ENCODE assay signal across 11 mouse cellular contexts in genomic region chr8:121643384-121643783, GRCm38 (mm10). TPM values are rescaled to one million over a fixed set of nuclear protein-coding genes. Genes with fewer than 3 reads are reported as not detected.
DNase-seq lines count a peak whose midpoint lies in the region; ATAC-seq and TF ChIP-seq lines count a peak whose summit lies in the region.
"Had no signal": no experiment of that assay in that cellular context is flagged by ENCODE, and none has a peak within 500 bp of the region (broad histone marks: within the 10 kb centered on the region; RNA-seq: fewer than 3 reads in every experiment).

No protein-coding gene starts in this region.

- H3K4me2 ChIP-seq in liver, postnatal 0 days (ENCODE audit: low read depth, low read length): no peak overlapping the region
- H3K4me2 ChIP-seq in forebrain, postnatal 0 days (ENCODE audit: low read depth): 0 out of 2 replicates have a peak overlapping the region, but pooled peaks have one; percentile 0
- 0 out of 2 replicates have a peak overlapping the region, but pooled peaks have one; percentile 6 for H3K4me2 ChIP-seq in neural tube, embryonic 14.5 days (ENCODE audit: low read depth, low read length)
- H3K4me2 ChIP-seq: limb, embryonic 12.5 days had no signal

- peak overlapping the region; percentile 7; the same call in 1 of the 2 replicates for H3K27ac ChIP-seq in heart, embryonic 10.5 days
- peak overlapping the region; percentile 38 for H3K27ac ChIP-seq in liver, adult 2 months (replicated peaks; ENCODE audit: insufficient read depth, low read depth, low read length)
- no peak overlapping the region for H3K27ac ChIP-seq in liver, postnatal 0 days (ENCODE audit: low read depth)
- peak overlapping the region; percentile 64; the same call in 1 of the 2 replicates for H3K27ac ChIP-seq in forebrain, postnatal 0 days (ENCODE audit: low read depth, low read length)
- H3K27ac ChIP-seq in neural tube, embryonic 14.5 days (ENCODE audit: low read depth, low read length): no peak overlapping the region
- H3K27ac ChIP-seq: limb, embryonic 12.5 days had no signal

- H3K27me3 ChIP-seq in heart, embryonic 10.5 days (ENCODE audit: insufficient read depth, poor library complexity, severe bottlenecking): no peaks in the 10 kb centered on the region
- H3K27me3 ChIP-seq in liver, adult 2 months (ENCODE audit: control insufficient read depth, insufficient read depth, low read length): no peaks in the 10 kb centered on the region
- H3K27me3 ChIP-seq in liver, postnatal 0 days (ENCODE audit: insufficient read depth, low read length): no peaks in the 10 kb centered on the region
- H3K27me3 ChIP-seq in forebrain, postnatal 0 days (ENCODE audit: insufficient read depth, low read length): no peaks in the 10 kb centered on the region
- no peaks in the 10 kb centered on the region for H3K27me3 ChIP-seq in neural tube, embryonic 14.5 days (ENCODE audit: control insufficient read depth, insufficient read depth, low read length)
- H3K27me3 ChIP-seq: limb, embryonic 12.5 days had no signal

- H3K79me2 ChIP-seq in liver, adult 2 months (ENCODE audit: control insufficient read depth, insufficient read depth, low read length): peaks cover 90% of the 10 kb centered on the region

- H3K4me3 ChIP-seq in heart, embryonic 10.5 days: no peak overlapping the region
- H3K4me3 ChIP-seq in liver, adult 2 months (ENCODE audit: insufficient read depth, low read depth, low read length): no peak overlapping the region
- no peak overlapping the region for H3K4me3 ChIP-seq in liver, postnatal 0 days (ENCODE audit: low read depth, low read length)
- H3K4me3 ChIP-seq in forebrain, postnatal 0 days (ENCODE audit: low read depth, low read length): no peak overlapping the region
- H3K4me3 ChIP-seq in neural tube, embryonic 14.5 days (ENCODE audit: low read depth, low read length): no peak overlapping the region
- H3K4me3 ChIP-seq: limb, embryonic 12.5 days had no signal

- TF ChIP-seq EP300 in liver, postnatal 0 days (IDR thresholded peaks at IDR 0.05; ENCODE audit: low read depth): no peak

- 68% methylated on average over 11 of the region's 11 CpGs for WGBS in heart, embryonic 10.5 days
- WGBS in liver, adult 2 months: 56% methylated on average over 11 of the region's 11 CpGs
- 21% methylated on average over 11 of the region's 11 CpGs for WGBS in liver, postnatal 0 days (ENCODE audit: insufficient replicate concordance)
- 40% methylated on average over 11 of the region's 11 CpGs for WGBS in forebrain, postnatal 0 days
- WGBS in neural tube, embryonic 14.5 days: 53% methylated on average over 11 of the region's 11 CpGs

- TF ChIP-seq POLR2A in liver, adult 2 months (IDR thresholded peaks at IDR 0.05; ENCODE audit: extremely low read depth, insufficient read depth, low read length): no peak

- H3K36me3 ChIP-seq in heart, embryonic 10.5 days: no peaks in the 10 kb centered on the region
- no peaks in the 10 kb centered on the region for H3K36me3 ChIP-seq in liver, adult 2 months (ENCODE audit: control insufficient read depth, insufficient read depth, low read length)
- no peaks in the 10 kb centered on the region for H3K36me3 ChIP-seq in liver, postnatal 0 days (replicated peaks; ENCODE audit: insufficient read depth, low read length)
- no peaks in the 10 kb centered on the region for H3K36me3 ChIP-seq in forebrain, postnatal 0 days (ENCODE audit: insufficient read depth)
- no peaks in the 10 kb centered on the region for H3K36me3 ChIP-seq in neural tube, embryonic 14.5 days (ENCODE audit: control insufficient read depth, insufficient read depth, low read length)

- no peak for DNase-seq in heart, embryonic 10.5 days (ENCODE audit: low spot score)
- no peak for DNase-seq in heart, postnatal 14 days
- peak; percentile 67 for DNase-seq in liver, adult 2 months (ENCODE audit: extremely low read depth, low read depth, low spot score)
- DNase-seq in liver, postnatal 0 days: no peak
- no peak for DNase-seq in forebrain, postnatal 0 days
- no peak for DNase-seq in spleen, adult 12 weeks (ENCODE audit: low spot score)
- DNase-seq: kidney, adult 9 months; thymus, adult 2 months had no signal

- no peaks in the 10 kb centered on the region for H3K9me3 ChIP-seq in heart, embryonic 10.5 days
- no peaks in the 10 kb centered on the region for H3K9me3 ChIP-seq in liver, postnatal 0 days (ENCODE audit: low read length)
- H3K9me3 ChIP-seq in forebrain, postnatal 0 days (ENCODE audit: low read length): no peaks in the 10 kb centered on the region
- no peaks in the 10 kb centered on the region for H3K9me3 ChIP-seq in neural tube, embryonic 14.5 days (ENCODE audit: control insufficient read depth, low read length)
- H3K9me3 ChIP-seq: limb, embryonic 12.5 days had no signal

- H3K4me1 ChIP-seq in heart, embryonic 10.5 days: peaks cover 68% of the 10 kb centered on the region
- H3K4me1 ChIP-seq in liver, adult 2 months (ENCODE audit: control insufficient read depth, insufficient read depth, low read length): peaks cover 60% of the 10 kb centered on the region
- peaks cover 10% of the 10 kb centered on the region; the same call in 1 of the 2 replicates for H3K4me1 ChIP-seq in liver, postnatal 0 days (ENCODE audit: insufficient read depth)
- H3K4me1 ChIP-seq in forebrain, postnatal 0 days (ENCODE audit: insufficient read depth): peaks cover 31% of the 10 kb centered on the region
- peaks cover 51% of the 10 kb centered on the region for H3K4me1 ChIP-seq in neural tube, embryonic 14.5 days (ENCODE audit: control insufficient read depth, insufficient read depth, low read length)

- H3K9ac ChIP-seq in liver, adult 2 months (ENCODE audit: low read depth, low read length): peak overlapping the region; percentile 5
- H3K9ac ChIP-seq in liver, postnatal 0 days (replicated peaks): no peak overlapping the region
- H3K9ac ChIP-seq in forebrain, postnatal 0 days: no peak overlapping the region
- H3K9ac ChIP-seq in neural tube, embryonic 14.5 days (replicated peaks; ENCODE audit: low read depth, low read length): no peak overlapping the region
- H3K9ac ChIP-seq: limb, embryonic 12.5 days had no signal

- no peak for ATAC-seq in liver, postnatal 0 days
- peak; percentile 12; the same call in 1 of the 2 replicates for ATAC-seq in forebrain, postnatal 0 days
- no peak for ATAC-seq in neural tube, embryonic 14.5 days (ENCODE audit: low read depth)
- no peak for ATAC-seq in inflammation-experienced regulatory T-cells, adult 6 months

- TF ChIP-seq CTCF in liver, adult 2 months (IDR thresholded peaks at IDR 0.05; ENCODE audit: low read depth, low read length): no peak
- no peak for TF ChIP-seq CTCF in liver, postnatal 0 days (IDR thresholded peaks at IDR 0.05; ENCODE audit: low read depth)
- TF ChIP-seq CTCF in forebrain, postnatal 0 days (IDR thresholded peaks at IDR 0.05; ENCODE audit: low read depth): no peak

- intact Hi-C loops in heart, postnatal 14 days (cut with DNase I): no loop called here

RNA-seq across cellular contexts. Expression of gene Zcchc14, which starts 9.3 kb away (rescaled TPM):
- 7.8 and 10.9 TPM in 2 replicates for polyA plus RNA-seq in heart, embryonic 10.5 days (2016; fragmentation: Nextera tagmentation; extraction: Ambion mirVana)
- 10 to 100 TPM; 33.9 to 38.5 TPM for total RNA-seq in heart, postnatal 14 days (2021)
- total RNA-seq in liver, adult 2 months (2014; rRNA removed): 9.2 and 14.8 TPM in 2 replicates
- polyA plus RNA-seq in liver, adult 2 months (2012; rRNA removed): 13.0 and 15.6 TPM in 2 replicates
- polyA plus RNA-seq in liver, postnatal 0 days (2015; fragmentation: Nextera tagmentation; extraction: Ambion mirVana): 1.9 and 2.3 TPM in 2 replicates
- total RNA-seq in forebrain, postnatal 0 days (2014; rRNA removed): 69.0 and 85.8 TPM in 2 replicates
- polyA plus RNA-seq in forebrain, postnatal 0 days (2015; fragmentation: Nextera tagmentation; extraction: Ambion mirVana): 13.9 and 17.4 TPM in 2 replicates
- 36.2 and 40.2 TPM in 2 replicates for polyA plus RNA-seq in neural tube, embryonic 14.5 days (2014; fragmentation: Nextera tagmentation; extraction: Ambion mirVana)
- polyA plus RNA-seq in inflammation-experienced regulatory T-cells, adult 6 months (2017; shearing (Covaris generic)): 1 to 10 TPM in 1 of 3 experiments, under 1 TPM in 2; 0.09 to 1.0 (median 0.22) TPM

RNA-seq across cellular contexts. Expression of gene Map1lc3b, which starts 53.2 kb away (rescaled TPM):
- polyA plus RNA-seq in heart, embryonic 10.5 days (2016; fragmentation: Nextera tagmentation; extraction: Ambion mirVana): 167 and 170 TPM in 2 replicates
- 100 to 1,000 TPM; 215 to 228 TPM for total RNA-seq in heart, postnatal 14 days (2021)
- 61.9 and 79.7 TPM in 2 replicates for total RNA-seq in liver, adult 2 months (2014; rRNA removed)
- polyA plus RNA-seq in liver, adult 2 months (2012; rRNA removed): 45.9 and 48.2 TPM in 2 replicates
- polyA plus RNA-seq in liver, postnatal 0 days (2015; fragmentation: Nextera tagmentation; extraction: Ambion mirVana): 205 and 222 TPM in 2 replicates
- 262 and 284 TPM in 2 replicates for total RNA-seq in forebrain, postnatal 0 days (2014; rRNA removed)
- 386 and 390 TPM in 2 replicates for polyA plus RNA-seq in forebrain, postnatal 0 days (2015; fragmentation: Nextera tagmentation; extraction: Ambion mirVana)
- polyA plus RNA-seq in neural tube, embryonic 14.5 days (2014; fragmentation: Nextera tagmentation; extraction: Ambion mirVana): 427 and 428 TPM in 2 replicates
- polyA plus RNA-seq in inflammation-experienced regulatory T-cells, adult 6 months (2017; shearing (Covaris generic)): 100 to 1,000 TPM; 453 to 467 (median 467) TPM

Comparison
In these comparisons a context has a peak if more than half of its experiments do, and no peak if none do; other contexts are left out.
1. H3K27ac ChIP-seq: peak in heart, embryonic 10.5 days (single experiment), liver, adult 2 months (single experiment) and forebrain, postnatal 0 days (single experiment); none in liver, postnatal 0 days (single experiment) and neural tube, embryonic 14.5 days (single experiment).